Comparison of ENCODE assay signal across 8 mouse cellular contexts in the genomic region with DNA sequence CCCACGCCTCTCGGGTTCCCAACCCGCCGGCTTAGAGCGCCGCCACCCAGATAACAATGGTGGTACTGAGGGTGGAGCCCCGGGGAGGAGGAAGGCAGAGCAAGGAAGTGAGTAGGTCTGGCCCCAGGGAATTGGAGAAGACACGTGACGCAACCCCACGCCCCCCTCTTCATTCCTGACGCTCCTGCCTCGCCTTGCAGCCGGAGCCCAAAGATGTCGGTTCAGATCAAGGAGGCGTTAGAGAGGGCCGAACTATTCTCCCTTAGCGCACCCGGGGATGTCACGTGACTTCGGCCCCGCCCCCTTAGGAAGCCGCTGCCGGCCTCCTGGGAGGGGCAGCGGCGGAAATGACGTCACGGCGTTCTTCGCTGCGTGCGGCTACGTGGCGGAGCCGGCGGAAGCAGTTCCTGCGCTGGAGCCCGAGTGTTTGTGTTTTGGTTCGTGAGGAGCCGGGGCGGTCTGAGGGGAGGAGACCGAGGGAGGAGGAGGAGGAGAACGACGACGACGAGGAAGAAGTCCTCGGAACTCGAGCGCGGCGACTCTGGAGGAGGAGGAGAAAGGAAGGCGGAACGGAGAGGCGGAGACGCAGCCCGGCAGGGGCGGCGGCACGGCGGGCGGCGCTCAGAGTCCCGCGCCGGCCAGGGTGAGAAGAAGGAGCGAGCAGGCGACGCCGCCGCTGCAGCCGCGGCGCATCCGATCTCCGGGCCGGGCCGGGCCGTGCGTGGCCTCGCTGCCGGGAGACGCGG. TPM values are rescaled to one million over a fixed set of nuclear protein-coding genes. Genes with fewer than 3 reads are reported as not detected.
DNase-seq lines count a peak whose midpoint lies in the region; ATAC-seq and TF ChIP-seq lines count a peak whose summit lies in the region.

A gene (plus strand): TSS at position 377 of the 746 bp plus-strand sequence.

- peak; percentile 61 for TF ChIP-seq POLR2A in kidney, adult 2 months (IDR thresholded peaks at IDR 0.05; ENCODE audit: low read depth, low read length)
- peak; percentile 68 for TF ChIP-seq POLR2A in spleen, adult 2 months (IDR thresholded peaks at IDR 0.05; ENCODE audit: low read depth, low read length)

- peak; percentile 13; the same call in 1 of the 2 replicates for TF ChIP-seq CTCF in kidney, adult 2 months (conservative IDR thresholded peaks at IDR 0.05; ENCODE audit: insufficient read depth, insufficient read length, low read depth, low read length)
- no peak for TF ChIP-seq CTCF in spleen, adult 2 months (IDR thresholded peaks at IDR 0.05; ENCODE audit: extremely low read depth, insufficient read depth, insufficient read length, insufficient replicate concordance)

- no peaks in the 10 kb centered on the region for H3K27me3 ChIP-seq in embryonic facial prominence, embryonic 13.5 days
- H3K27me3 ChIP-seq in kidney, adult 2 months (replicated peaks; ENCODE audit: control insufficient read depth, insufficient read depth, low read length), result no peaks in the 10 kb centered on the region
- H3K27me3 ChIP-seq in limb, embryonic 12.5 days, result no peaks in the 10 kb centered on the region
- H3K27me3 ChIP-seq in midbrain, embryonic 15.5 days (replicated peaks), result no peaks in the 10 kb centered on the region
- H3K27me3 ChIP-seq in spleen, adult 2 months (ENCODE audit: control insufficient read depth, insufficient read depth, low read length), result no peaks in the 10 kb centered on the region

- peak; percentile 97 for ATAC-seq in embryonic facial prominence, embryonic 13.5 days (ENCODE audit: insufficient number of reproducible peaks, insufficient read depth, low FRiP score, low TSS enrichment, low read depth)
- ATAC-seq in limb, embryonic 12.5 days (ENCODE audit: insufficient number of reproducible peaks, insufficient read depth, low FRiP score, low TSS enrichment, low read depth), result peak; percentile 98
- peak; percentile 98 for ATAC-seq in midbrain, embryonic 15.5 days (replicated peaks)

- WGBS in embryonic facial prominence, embryonic 13.5 days, result under 1% methylated on average over 75 of the region's 82 CpGs
- under 1% methylated on average over 82 of the region's 82 CpGs for WGBS in kidney, adult 2 months
- WGBS in limb, embryonic 12.5 days, result under 1% methylated on average over 53 of the region's 82 CpGs
- under 1% methylated on average over 81 of the region's 82 CpGs for WGBS in midbrain, embryonic 15.5 days
- WGBS in spleen, adult 2 months, result under 1% methylated on average over 67 of the region's 82 CpGs

- peak within 1 kb of the TSS; percentile 93 for H3K4me3 ChIP-seq in embryonic facial prominence, embryonic 13.5 days
- H3K4me3 ChIP-seq in kidney, adult 2 months (ENCODE audit: insufficient read depth, low read depth, low read length), result peak within 1 kb of the TSS; percentile 86
- peak within 1 kb of the TSS; percentile 83 for H3K4me3 ChIP-seq in limb, embryonic 12.5 days (replicated peaks)
- H3K4me3 ChIP-seq in midbrain, embryonic 15.5 days, result peak within 1 kb of the TSS; percentile 98
- H3K4me3 ChIP-seq in spleen, adult 2 months (ENCODE audit: extremely low read depth, insufficient read depth, insufficient read length), result peak within 1 kb of the TSS; percentile 74

- peaks cover 20% of the 10 kb centered on the region for H3K4me1 ChIP-seq in embryonic facial prominence, embryonic 13.5 days
- H3K4me1 ChIP-seq in kidney, adult 2 months (ENCODE audit: control insufficient read depth, insufficient read depth, low read length), result peaks cover 11% of the 10 kb centered on the region; the same call in 1 of the 2 replicates
- H3K4me1 ChIP-seq in limb, embryonic 12.5 days (replicated peaks), result peaks cover 12% of the 10 kb centered on the region
- peaks cover 34% of the 10 kb centered on the region for H3K4me1 ChIP-seq in midbrain, embryonic 15.5 days
- H3K4me1 ChIP-seq in spleen, adult 2 months (ENCODE audit: control insufficient read depth, insufficient read depth, insufficient read length), result peaks cover 6% of the 10 kb centered on the region

- peak within 1 kb of the TSS; percentile 74 for H3K4me2 ChIP-seq in embryonic facial prominence, embryonic 13.5 days
- H3K4me2 ChIP-seq in limb, embryonic 12.5 days, result peak within 1 kb of the TSS; percentile 76
- peak within 1 kb of the TSS; percentile 91 for H3K4me2 ChIP-seq in midbrain, embryonic 15.5 days

- peak within 1 kb of the TSS; percentile 98 for H3K9ac ChIP-seq in embryonic facial prominence, embryonic 13.5 days
- peak within 1 kb of the TSS; percentile 97 for H3K9ac ChIP-seq in limb, embryonic 12.5 days (replicated peaks)
- peak within 1 kb of the TSS; percentile 95 for H3K9ac ChIP-seq in midbrain, embryonic 15.5 days

- H3K9me3 ChIP-seq in embryonic facial prominence, embryonic 13.5 days, result no peaks in the 10 kb centered on the region
- H3K9me3 ChIP-seq in limb, embryonic 12.5 days, result no peaks in the 10 kb centered on the region
- no peaks in the 10 kb centered on the region for H3K9me3 ChIP-seq in midbrain, embryonic 15.5 days

- DNase-seq in 3134 (ENCODE audit: extremely low read depth, insufficient read length, low spot score), result peak; percentile 99
- peak; percentile 100 for DNase-seq in adrenal gland, postnatal 36 days
- peak; percentile 99 to 100 for DNase-seq in heart, adult 18-20 months
- peak; percentile 99 for DNase-seq in kidney, adult 2 months
- peak; percentile 95 to 99 for DNase-seq in spleen, adult 2 months (ENCODE audit: low read depth in 1 of 2, low spot score in 2 of 2)

- H3K27ac ChIP-seq in embryonic facial prominence, embryonic 13.5 days, result peak within 1 kb of the TSS; percentile 99
- peak within 1 kb of the TSS; percentile 98 for H3K27ac ChIP-seq in kidney, adult 2 months (ENCODE audit: insufficient read depth, low read depth, low read length)
- H3K27ac ChIP-seq in limb, embryonic 12.5 days, result peak within 1 kb of the TSS; percentile 98
- H3K27ac ChIP-seq in midbrain, embryonic 15.5 days, result peak within 1 kb of the TSS; percentile 100
- H3K27ac ChIP-seq in spleen, adult 2 months (ENCODE audit: insufficient read depth, low read length), result peak within 1 kb of the TSS; percentile 95

- 0 out of 2 replicates have a peak, but pooled peaks cover 2% of the 10 kb centered on the region for H3K36me3 ChIP-seq in embryonic facial prominence, embryonic 13.5 days
- H3K36me3 ChIP-seq in kidney, adult 2 months (ENCODE audit: control insufficient read depth, insufficient read depth, low read length), result peaks cover 1% of the 10 kb centered on the region; the same call in 1 of the 2 replicates
- peaks cover 3% of the 10 kb centered on the region; the same call in 1 of the 2 replicates for H3K36me3 ChIP-seq in limb, embryonic 12.5 days
- no peaks in the 10 kb centered on the region for H3K36me3 ChIP-seq in midbrain, embryonic 15.5 days (replicated peaks)
- no peaks in the 10 kb centered on the region for H3K36me3 ChIP-seq in spleen, adult 2 months (ENCODE audit: control insufficient read depth, insufficient read depth, low read length)

RNA-seq across cellular contexts. Expression of the gene that starts here (rescaled TPM):
- total RNA-seq in adrenal gland, postnatal 36 days (2021), result 100 to 1,000 TPM in 1 of 2 experiments, 10 to 100 TPM in 1; 95.3 to 114 TPM
- polyA plus RNA-seq in embryonic facial prominence, embryonic 13.5 days (2015; fragmentation: Nextera tagmentation; extraction: Ambion mirVana), result 78.6 and 81.9 TPM in 2 replicates
- 10 to 100 TPM; 48.6 to 50.3 TPM for total RNA-seq in heart, adult 18-20 months (2021)
- 10.2 and 14.2 TPM in 2 replicates for polyA plus RNA-seq in kidney, adult 2 months (2012; rRNA removed)
- polyA plus RNA-seq in limb, embryonic 12.5 days (2016; fragmentation: Nextera tagmentation; extraction: Ambion mirVana), result 84.8 and 88.4 TPM in 2 replicates
- 104 and 110 TPM in 2 replicates for polyA plus RNA-seq in midbrain, embryonic 15.5 days (2015; fragmentation: Nextera tagmentation; extraction: Ambion mirVana)
- 3.2 and 3.4 TPM in 2 replicates for polyA plus RNA-seq in spleen, adult 2 months (2012; rRNA removed)

Comparison
In these comparisons a context has a peak if more than half of its experiments do, and no peak if none do; other contexts are left out.
1. Peak in every context shown above with its lines: DNase-seq, ATAC-seq, H3K4me3 ChIP-seq and H3K27ac ChIP-seq.